Mouse (Mus musculus) brain, embryonic 14.5 days (tissue): ENCODE results near the gene Traf2. TPM values are rescaled to one million over a fixed set of nuclear protein-coding genes. Genes with fewer than 3 reads are reported as not detected.
"Not testable (repeated sequence)": the region's sequence is repeated elsewhere in the genome, so short reads cannot be mapped to it uniquely, and the experiment has no call there.

Source experiments
- DNase-seq: peaks from one replicate; pipeline ENCODE4 v3.0.0-alpha.2; 2011; ENCODE audit warnings: low read depth
- CTCF ChIP-seq: fragments of 200-500 bp; IDR thresholded peaks from 2 replicates; pipeline ENCODE4 v1.5.1; 2012; ENCODE audit warnings: inconsistent platforms, mild to moderate bottlenecking, moderate library complexity, borderline replicate concordance; ENCODE audit not compliant: insufficient read depth, insufficient read length; ENCODE audit errors: extremely low read depth
- POLR2A ChIP-seq: fragments of 200-500 bp; IDR thresholded peaks from 2 replicates; pipeline ENCODE4 v1.6.1; 2012; ENCODE audit warnings: mild to moderate bottlenecking, inconsistent platforms, borderline replicate concordance; ENCODE audit not compliant: poor library complexity, insufficient read depth, insufficient read length, severe bottlenecking; ENCODE audit errors: extremely low read depth
- polyA plus RNA-seq: library from polyadenylated mRNA; depleted of rRNA; stranded (reverse); fragments of >200 nt; gene quantifications from 2 replicates; pipeline ENCODE4 v1.2.3, GENCODE M21; 2012

Gene Traf2
- polyA plus RNA-seq, 1 experiment: 12.6 TPM

- DNase-seq: no peak
- TF ChIP-seq POLR2A (no peak), CTCF (no peak)
These were observed 11.2 kb upstream of the Traf2 start for GRCm38 (mm10) chr2:25557964-25558360.

- TF ChIP-seq POLR2A: peak; percentile 93
- TF ChIP-seq CTCF: no peak
- DNase-seq: peak; percentile 97
These were observed 10.7 kb upstream of the Traf2 start, which contains the start of gene Edf1 for GRCm38 (mm10) chr2:25557221-25557963. Gene Edf1, plus strand, starts transcription at chr2:25557847.

GRCm38 (mm10) chr2:25556296-25556695, 9.6 kb upstream of the Traf2 start:
- no peak for DNase-seq
- TF ChIP-seq CTCF: no peak

GRCm38 (mm10) chr2:25555479-25555878, 8.7 kb upstream of the Traf2 start:
- DNase-seq: not testable (repeated sequence)

- not testable (repeated sequence) for DNase-seq
These were observed 6.5 kb upstream of the Traf2 start for GRCm38 (mm10) chr2:25553171-25553786.

GRCm38 (mm10) chr2:25551186-25551585, 4.4 kb upstream of the Traf2 start:
- peak; percentile 23 for DNase-seq
- TF ChIP-seq POLR2A (no peak), CTCF (peak; percentile 62; the same call in 1 of the 2 replicates)

GRCm38 (mm10) chr2:25549021-25549991, 2.6 kb upstream of the Traf2 start:
- TF ChIP-seq POLR2A: no peak
- no peak for TF ChIP-seq CTCF
- no peak for DNase-seq

- TF ChIP-seq CTCF: no peak
- TF ChIP-seq POLR2A: no peak
- DNase-seq: no peak
These were observed 537 bp downstream of the Traf2 start for GRCm38 (mm10) chr2:25545996-25546810.

- TF ChIP-seq CTCF (no peak), POLR2A (no peak)
- no peak for DNase-seq
These were observed 4.9 kb downstream of the Traf2 start for GRCm38 (mm10) chr2:25541644-25542367.

- no peak for DNase-seq
- no peak for TF ChIP-seq CTCF
These were observed 6.2 kb downstream of the Traf2 start for GRCm38 (mm10) chr2:25540541-25540948.

GRCm38 (mm10) chr2:25536531-25536930, 10.2 kb downstream of the Traf2 start:
- no peak for TF ChIP-seq CTCF
- no peak for TF ChIP-seq POLR2A
- DNase-seq: no peak

- no peak for DNase-seq
- no peak for TF ChIP-seq CTCF
- TF ChIP-seq POLR2A: no peak
These were observed 11.9 kb downstream of the Traf2 start for GRCm38 (mm10) chr2:25534866-25535182.
